Mouse (Mus musculus) brain, embryonic 14.5 days (tissue): ENCODE measurements around the gene Dnah12. TPM values are rescaled to one million over a fixed set of nuclear protein-coding genes. Genes with fewer than 3 reads are reported as not detected.

Experiments
- DNase-seq: peaks from one replicate; pipeline ENCODE4 v3.0.0-alpha.2; 2011; ENCODE audit warnings: low read depth
- CTCF ChIP-seq: fragments of 200-500 bp; IDR thresholded peaks from 2 replicates; pipeline ENCODE4 v1.5.1; 2012; ENCODE audit warnings: inconsistent platforms, mild to moderate bottlenecking, moderate library complexity, borderline replicate concordance; ENCODE audit not compliant: insufficient read depth, insufficient read length; ENCODE audit errors: extremely low read depth
- POLR2A ChIP-seq: fragments of 200-500 bp; IDR thresholded peaks from 2 replicates; pipeline ENCODE4 v1.6.1; 2012; ENCODE audit warnings: mild to moderate bottlenecking, inconsistent platforms, borderline replicate concordance; ENCODE audit not compliant: poor library complexity, insufficient read depth, insufficient read length, severe bottlenecking; ENCODE audit errors: extremely low read depth
- polyA plus RNA-seq: library from polyadenylated mRNA; depleted of rRNA; stranded (reverse); fragments of >200 nt; gene quantifications from 2 replicates; pipeline ENCODE4 v1.2.3, GENCODE M21; 2012; rRNA removed

Gene Dnah12
- polyA plus RNA-seq, 1 experiment: 0.15 TPM

DNA sequence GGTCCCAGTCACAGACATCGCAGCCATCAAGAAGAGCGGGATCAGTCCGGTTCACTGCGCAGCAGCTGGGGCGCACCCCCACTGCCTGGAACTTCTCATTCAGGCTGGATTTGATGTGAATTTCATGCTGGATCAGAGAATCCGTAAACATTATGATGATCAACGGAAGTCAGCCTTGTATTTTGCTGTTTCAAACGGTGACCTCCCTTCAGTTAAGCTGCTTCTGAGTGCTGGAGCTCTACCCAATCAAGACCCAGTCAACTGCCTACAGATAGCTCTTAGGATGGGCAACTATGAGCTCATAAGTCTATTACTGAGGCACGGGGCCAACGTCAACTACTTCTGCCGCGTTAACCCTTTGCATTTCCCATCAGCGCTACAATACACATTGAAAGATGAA, 218.8 kb downstream of the Dnah12 start:
- no peak for DNase-seq
- TF ChIP-seq CTCF (no peak), POLR2A (no peak)

DNA sequence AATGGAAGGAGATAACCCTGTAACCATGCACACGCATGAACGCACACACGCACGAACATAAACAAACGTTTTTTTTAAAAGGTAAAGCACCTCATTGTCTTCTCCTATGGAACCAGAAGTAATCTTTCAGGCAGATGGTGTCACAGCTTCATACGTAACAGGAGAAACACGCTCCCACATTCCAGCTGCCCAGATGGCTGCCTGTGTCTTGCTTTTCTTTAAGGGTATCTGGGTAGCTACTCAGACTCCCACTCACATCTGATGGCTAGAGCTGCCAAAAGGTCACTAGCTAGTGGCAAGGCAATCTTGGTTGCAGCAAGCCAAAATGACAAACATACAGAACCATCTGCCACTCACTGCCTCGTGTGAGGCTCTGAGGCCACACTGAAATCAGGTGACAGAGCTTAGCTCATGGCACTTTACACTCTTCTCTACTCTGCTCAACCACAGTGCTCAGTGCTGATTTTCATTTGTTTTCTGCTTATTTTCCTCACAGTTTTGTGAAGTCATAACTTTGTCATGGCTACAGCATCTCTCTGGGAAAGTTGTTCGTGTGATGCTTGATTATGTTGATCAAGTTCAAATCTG, 220.7 kb downstream of the Dnah12 start:
- peak; percentile 66 for DNase-seq
- TF ChIP-seq CTCF (no peak), POLR2A (no peak)

DNA sequence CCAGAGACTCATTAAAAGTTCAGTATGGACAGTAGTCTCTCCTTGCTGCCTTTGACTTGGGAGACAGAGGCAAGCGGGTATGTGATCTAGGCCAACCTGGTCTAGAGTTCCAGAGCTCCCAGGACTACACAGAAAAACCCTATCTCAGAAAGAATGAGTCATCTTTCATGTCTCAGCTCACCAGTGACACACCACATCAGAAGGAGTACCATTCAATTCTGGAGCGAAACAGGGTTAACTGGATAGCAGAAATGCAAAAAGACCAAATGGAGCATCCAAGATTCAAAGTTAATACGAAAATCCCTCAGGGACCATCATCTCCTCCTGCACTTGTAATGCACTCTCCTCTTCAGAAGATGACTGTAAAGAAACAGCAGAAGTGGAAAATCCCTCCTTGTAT, 226.2 kb downstream of the Dnah12 start:
- DNase-seq: no peak
- TF ChIP-seq POLR2A (no peak), CTCF (no peak)

DNA sequence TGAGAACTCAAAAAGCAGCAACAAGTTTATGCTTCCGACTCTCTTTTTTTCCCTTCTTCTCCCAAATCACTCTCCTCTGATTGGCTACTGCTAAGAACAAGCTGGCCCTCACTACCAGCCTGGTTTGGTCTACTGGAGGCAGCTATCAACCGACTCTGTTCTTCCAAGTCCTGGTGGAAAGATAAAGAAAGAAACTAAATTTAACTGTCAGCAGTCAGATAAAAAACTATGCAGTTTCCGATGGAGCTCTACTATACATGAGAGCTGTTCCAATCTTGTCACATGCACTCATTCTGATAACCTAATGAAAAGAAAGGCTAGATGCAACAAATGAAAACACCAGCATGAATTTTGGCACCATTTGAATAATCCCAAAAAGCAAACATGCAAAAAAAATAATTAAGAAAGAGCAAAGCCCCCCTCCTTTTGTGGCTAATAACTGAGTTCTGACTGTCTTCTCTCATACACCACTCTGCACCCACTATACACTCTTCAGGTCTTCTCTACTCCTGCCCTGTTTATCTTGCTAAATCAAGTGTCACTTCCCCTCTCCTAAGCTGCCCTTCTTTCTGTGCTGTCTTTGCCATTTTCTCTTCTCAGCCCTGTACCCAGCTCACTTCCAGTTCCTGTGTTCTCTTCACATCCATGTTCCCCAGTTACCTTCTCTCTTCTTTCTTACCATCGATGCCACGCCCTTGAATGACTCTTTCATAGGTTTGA, 230.8 kb downstream of the Dnah12 start:
- DNase-seq: no peak
- TF ChIP-seq POLR2A (no peak), CTCF (no peak)

DNA sequence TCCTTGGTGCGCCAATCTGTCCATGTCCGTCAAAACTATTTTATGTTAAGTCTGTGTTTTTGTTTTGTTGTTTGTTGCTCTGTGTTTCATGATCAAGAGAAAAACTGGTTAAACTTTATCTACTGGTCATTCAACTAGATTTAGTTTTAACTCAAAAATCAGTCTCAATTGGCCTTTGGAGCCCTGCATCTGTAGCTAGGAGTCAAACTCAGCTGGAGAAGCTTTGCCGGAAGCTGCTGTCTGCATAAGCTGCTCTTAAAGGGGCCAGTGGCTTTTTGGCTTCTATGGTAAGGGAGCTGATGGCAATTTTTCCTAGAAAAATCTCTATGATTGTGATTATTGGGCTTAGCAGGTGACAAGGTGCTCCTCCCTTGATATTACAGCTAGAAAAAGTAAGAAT, 241.8 kb downstream of the Dnah12 start:
- TF ChIP-seq POLR2A (no peak), CTCF (no peak)
- no peak for DNase-seq

DNA sequence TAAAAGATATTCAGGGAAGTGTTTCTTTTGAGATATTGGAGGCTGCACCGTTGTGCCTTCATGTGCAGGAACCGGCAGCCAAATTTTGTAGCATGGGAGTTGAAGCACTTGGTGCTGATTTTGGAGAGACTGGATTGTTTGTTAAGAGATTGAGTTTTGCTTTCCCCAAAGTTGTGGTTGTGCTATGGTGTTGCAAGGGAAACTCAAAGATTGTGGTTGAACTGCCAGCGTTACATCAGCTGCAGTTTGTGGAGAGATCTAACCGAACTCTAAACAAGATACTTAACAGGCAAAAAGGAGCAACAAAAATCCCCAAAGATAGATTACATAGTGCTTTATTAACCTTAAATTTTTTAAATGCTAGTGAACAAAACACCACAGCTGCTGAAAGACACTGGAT, 242.5 kb downstream of the Dnah12 start:
- DNase-seq: no peak
- no peak for TF ChIP-seq POLR2A
- no peak for TF ChIP-seq CTCF

Other genes with a start within 250 kb of the Dnah12 start
- 20.5 and 24.5 TPM in 2 replicates for gene Slmap, start 158.3 kb upstream of the Dnah12 start, polyA plus RNA-seq
- 17.6 and 18.6 TPM in 2 replicates for gene Dennd6a, start 119.4 kb upstream of the Dnah12 start, polyA plus RNA-seq
- gene Arf4, start 55.2 kb upstream of the Dnah12 start, polyA plus RNA-seq: 257 and 264 TPM in 2 replicates
- 9.4 and 9.6 TPM in 2 replicates for gene Pde12, start 23.4 kb upstream of the Dnah12 start, polyA plus RNA-seq
- not detected in 2 replicates for gene Asb14, start 201.3 kb downstream of the Dnah12 start, polyA plus RNA-seq